Mouse (Mus musculus) cortical plate, adult 2 months (tissue): ENCODE results near the gene Sec62. TPM values are rescaled to one million over a fixed set of nuclear protein-coding genes. Genes with fewer than 3 reads are reported as not detected.

ENCODE experiments used
- H3K27ac ChIP-seq: fragments of 200-500 bp; 2 replicates; pipeline ENCODE4 v1.5.1; 2012; ENCODE audit warnings: low read length, control low read depth, inconsistent platforms; ENCODE audit not compliant: insufficient read depth
- H3K4me1 ChIP-seq: fragments of 200-500 bp; 2 replicates; pipeline ENCODE4 v1.6.1; 2011; ENCODE audit warnings: low read length; ENCODE audit not compliant: control insufficient read depth, insufficient read depth
- H3K4me3 ChIP-seq: fragments of 200-500 bp; 2 replicates; pipeline ENCODE4 v1.5.1; 2011; ENCODE audit warnings: mild to moderate bottlenecking, low read length, control low read depth; ENCODE audit not compliant: insufficient read depth
- CTCF ChIP-seq: fragments of 200-500 bp; IDR thresholded peaks from 2 replicates; pipeline ENCODE4 v1.5.1; 2011; ENCODE audit warnings: mild to moderate bottlenecking, control low read depth, low read length; ENCODE audit not compliant: insufficient read depth; ENCODE audit errors: extremely low read depth
- POLR2A ChIP-seq: fragments of 200-500 bp; IDR thresholded peaks from 2 replicates; pipeline ENCODE4 v1.6.1; 2011; ENCODE audit warnings: mild to moderate bottlenecking, low read length, control low read depth; ENCODE audit not compliant: insufficient read depth; ENCODE audit errors: extremely low read depth
- polyA plus RNA-seq: library from polyadenylated mRNA; depleted of rRNA; stranded (reverse); fragments of >200 nt; gene quantifications from 2 replicates; pipeline ENCODE4 v1.2.3, GENCODE M21; 2012

The Sec62 gene
- polyA plus RNA-seq, 1 experiment = 89.9 TPM

GRCm38 (mm10) chr3:30818630-30819125, 26.0 kb downstream of the Sec62 start:
- no peak overlapping the region for H3K4me3 ChIP-seq
- no peaks in the 10 kb centered on the region for H3K4me1 ChIP-seq
- TF ChIP-seq POLR2A = no peak
- no peak for TF ChIP-seq CTCF
- H3K27ac ChIP-seq = no peak overlapping the region

- H3K4me3 ChIP-seq = no peak overlapping the region
- no peak overlapping the region for H3K27ac ChIP-seq
- H3K4me1 ChIP-seq = no peaks in the 10 kb centered on the region
- TF ChIP-seq CTCF (no peak), POLR2A (no peak)
Measured at GRCm38 (mm10) chr3:30822163-30822562, 29.5 kb downstream of the Sec62 start.

- H3K4me1 ChIP-seq = no peaks in the 10 kb centered on the region
- TF ChIP-seq CTCF (no peak), POLR2A (no peak)
- H3K4me3 ChIP-seq = no peak overlapping the region
- no peak overlapping the region for H3K27ac ChIP-seq
Measured at GRCm38 (mm10) chr3:30826069-30826468, 33.4 kb downstream of the Sec62 start.

- Histone ChIP-seq H3K27ac (no peak overlapping the region), H3K4me3 (no peak overlapping the region), H3K4me1 (no peaks in the 10 kb centered on the region)
- TF ChIP-seq CTCF (no peak), POLR2A (no peak)
Measured at GRCm38 (mm10) chr3:30831848-30832606, 39.4 kb downstream of the Sec62 start.

- H3K4me1 ChIP-seq = no peaks in the 10 kb centered on the region
- no peak overlapping the region for H3K4me3 ChIP-seq
- TF ChIP-seq CTCF = no peak
- no peak for TF ChIP-seq POLR2A
- no peak overlapping the region for H3K27ac ChIP-seq
Measured at GRCm38 (mm10) chr3:30833254-30833653, 40.6 kb downstream of the Sec62 start.

- H3K4me1 ChIP-seq = no peaks in the 10 kb centered on the region
- H3K4me3 ChIP-seq = no peak overlapping the region
- no peak for TF ChIP-seq POLR2A
- H3K27ac ChIP-seq = no peak overlapping the region
Measured at GRCm38 (mm10) chr3:30845755-30846154, 53.1 kb downstream of the Sec62 start.

- Histone ChIP-seq H3K27ac (no peak overlapping the region), H3K4me1 (no peaks in the 10 kb centered on the region), H3K4me3 (no peak overlapping the region)
- no peak for TF ChIP-seq CTCF
- no peak for TF ChIP-seq POLR2A
Measured at GRCm38 (mm10) chr3:30847413-30847812, 54.7 kb downstream of the Sec62 start.

- no peak overlapping the region for H3K4me3 ChIP-seq
- TF ChIP-seq CTCF (no peak), POLR2A (no peak)
- H3K27ac ChIP-seq = no peak overlapping the region
- no peaks in the 10 kb centered on the region for H3K4me1 ChIP-seq
Measured at GRCm38 (mm10) chr3:30851422-30851821, 58.7 kb downstream of the Sec62 start.

GRCm38 (mm10) chr3:30853596-30853995, 60.9 kb downstream of the Sec62 start:
- TF ChIP-seq CTCF (no peak), POLR2A (no peak)
- H3K4me3 ChIP-seq = no peak overlapping the region
- no peaks in the 10 kb centered on the region for H3K4me1 ChIP-seq
- no peak overlapping the region for H3K27ac ChIP-seq
